Mouse (Mus musculus) heart, adult 9 months (tissue): ENCODE measurements around the gene Odc1.

Experiments
- DNase-seq, 2 experiments: peaks; one replicate each; pipeline ENCODE4 v3.0.0; 2022; ENCODE audit warnings: low spot score in 2 of 2

Gene Odc1

GRCm38 (mm10) chr12:17588436-17588835 lies 43.8 kb downstream of the Odc1 start:
- no peak for DNase-seq

- no peak for DNase-seq
Observed at GRCm38 (mm10) chr12:17588906-17589612, 44.5 kb downstream of the Odc1 start.

GRCm38 (mm10) chr12:17591249-17591648 lies 46.7 kb downstream of the Odc1 start:
- no peak for DNase-seq

GRCm38 (mm10) chr12:17593956-17594355 lies 49.4 kb downstream of the Odc1 start:
- DNase-seq = no peak

GRCm38 (mm10) chr12:17594701-17595100 lies 50.1 kb downstream of the Odc1 start:
- no peak for DNase-seq

- no peak for DNase-seq
Observed at GRCm38 (mm10) chr12:17595166-17595565, 50.6 kb downstream of the Odc1 start.
